Comparison of ENCODE assay signal across 11 mouse cellular contexts in genomic region chr10:94449676-94450075, GRCm38 (mm10).
DNase-seq lines count a peak whose midpoint lies in the region; ATAC-seq and TF ChIP-seq lines count a peak whose summit lies in the region.
"Had no signal": no experiment of that assay in that cellular context is flagged by ENCODE, and none has a peak within 500 bp of the region (broad histone marks: within the 10 kb centered on the region; RNA-seq: fewer than 3 reads in every experiment).

No protein-coding gene starts in this region.

- 0 out of 2 replicates have a peak overlapping the region, but pooled peaks have one; percentile 17 for H3K4me2 ChIP-seq in heart, embryonic 14.5 days (ENCODE audit: low read length)
- no peak overlapping the region for H3K4me2 ChIP-seq in heart, embryonic 11.5 days
- H3K4me2 ChIP-seq: forebrain, embryonic 13.5 days; heart, embryonic 13.5 days; limb, embryonic 15.5 days had no signal

- ATAC-seq in heart, embryonic 14.5 days (ENCODE audit: insufficient number of reproducible peaks, insufficient read depth, low FRiP score, low read depth) = no peak
- no peak for ATAC-seq in heart, embryonic 11.5 days (replicated peaks; ENCODE audit: insufficient number of reproducible peaks, low FRiP score, low TSS enrichment)
- ATAC-seq in inflammation-experienced regulatory T-cells, adult 6 months = no peak
- ATAC-seq: forebrain, embryonic 13.5 days had no signal

- H3K27ac ChIP-seq in heart, embryonic 14.5 days (replicated peaks in 1 of 2; ENCODE audit: control insufficient read depth in 1 of 2, insufficient read depth in 1 of 2, low read depth in 2 of 2, low read length in 2 of 2) = no peak overlapping the region
- no peak overlapping the region for H3K27ac ChIP-seq in heart, embryonic 11.5 days (ENCODE audit: low read depth, low read length)
- no peak overlapping the region for H3K27ac ChIP-seq in MEL (ENCODE audit: control insufficient read depth, low read depth, low read length)
- H3K27ac ChIP-seq: forebrain, embryonic 13.5 days; heart, embryonic 13.5 days; limb, embryonic 15.5 days had no signal

- H3K36me3 ChIP-seq in heart, embryonic 14.5 days (ENCODE audit: control insufficient read depth, insufficient read depth, low read length) = no peaks in the 10 kb centered on the region
- H3K36me3 ChIP-seq in heart, embryonic 11.5 days (ENCODE audit: control insufficient read depth, insufficient read depth, low read length) = no peaks in the 10 kb centered on the region
- no peaks in the 10 kb centered on the region for H3K36me3 ChIP-seq in MEL (ENCODE audit: control insufficient read depth in 1 of 2, insufficient read depth in 2 of 2, low read length in 2 of 2)
- H3K36me3 ChIP-seq: heart, embryonic 13.5 days; limb, embryonic 15.5 days had no signal

- no peaks in the 10 kb centered on the region for H3K79me2 ChIP-seq in MEL (ENCODE audit: control insufficient read depth, insufficient read depth, low read length, poor library complexity)

- H3K27me3 ChIP-seq in heart, embryonic 14.5 days (ENCODE audit: control insufficient read depth, insufficient read depth, low read length) = no peaks in the 10 kb centered on the region
- H3K27me3 ChIP-seq in heart, embryonic 11.5 days (ENCODE audit: control insufficient read depth, insufficient read depth, low read length) = no peaks in the 10 kb centered on the region
- H3K27me3 ChIP-seq in MEL (ENCODE audit: control insufficient read depth in 1 of 2, insufficient read depth in 2 of 2, low read length in 2 of 2) = no peaks in the 10 kb centered on the region; a peak in 1 of 4 replicates
- H3K27me3 ChIP-seq: heart, embryonic 13.5 days; limb, embryonic 15.5 days had no signal

- no peaks in the 10 kb centered on the region for H3K9me3 ChIP-seq in heart, embryonic 14.5 days (ENCODE audit: control insufficient read depth, low read length)
- H3K9me3 ChIP-seq in heart, embryonic 11.5 days (replicated peaks; ENCODE audit: control insufficient read depth, low read length) = no peaks in the 10 kb centered on the region
- H3K9me3 ChIP-seq in MEL (replicated peaks; ENCODE audit: insufficient read depth, low read length) = no peaks in the 10 kb centered on the region
- H3K9me3 ChIP-seq: forebrain, embryonic 13.5 days; heart, embryonic 13.5 days; limb, embryonic 15.5 days had no signal

- peaks cover 2 to 3% of the 10 kb centered on the region in 2 experiments; a peak in 2 of 4 replicates for H3K4me1 ChIP-seq in heart, embryonic 14.5 days (ENCODE audit: control insufficient read depth in 2 of 2, insufficient read depth in 2 of 2, low read length in 2 of 2)
- 0 out of 2 replicates have a peak, but pooled peaks cover 3% of the 10 kb centered on the region for H3K4me1 ChIP-seq in heart, embryonic 11.5 days (ENCODE audit: control insufficient read depth, insufficient read depth, low read length)
- H3K4me1 ChIP-seq in MEL (ENCODE audit: control insufficient read depth in 1 of 2, insufficient read depth in 2 of 2, low read length in 2 of 2) = peaks cover 3% of the 10 kb centered on the region in 2 experiments; a peak in 1 of 4 replicates
- H3K4me1 ChIP-seq: forebrain, embryonic 13.5 days had no signal

- no peak for TF ChIP-seq POLR2A in MEL (IDR thresholded peaks at IDR 0.05; ENCODE audit: control insufficient read depth in 1 of 2, insufficient read depth in 1 of 2, low read depth in 1 of 2, low read length in 2 of 2, poor library complexity in 1 of 2)

- TF ChIP-seq CTCF in MEL (IDR thresholded peaks at IDR 0.05 in 2 of 3, conservative IDR thresholded peaks at IDR 0.05 in 1 of 3; ENCODE audit: control insufficient read depth in 1 of 3, insufficient read depth in 1 of 3, low read depth in 2 of 3, low read length in 3 of 3, poor library complexity in 1 of 3, severe bottlenecking in 1 of 3) = no peak

- WGBS in heart, embryonic 14.5 days = 31% methylated on average over 3 of the region's 3 CpGs
- WGBS in heart, embryonic 11.5 days (ENCODE audit: insufficient replicate concordance) = 48% methylated on average over 3 of the region's 3 CpGs

- no peak for TF ChIP-seq RAD21 in MEL (IDR thresholded peaks at IDR 0.05; ENCODE audit: low read depth, low read length)

- intact Hi-C loops in left cerebral cortex, postnatal 4 days (cut with DNase I) = no loop called here
- intact Hi-C loops in left cerebral cortex, postnatal 36 days (cut with DNase I) = no loop called here

- H3K9ac ChIP-seq in heart, embryonic 14.5 days (ENCODE audit: low read length) = no peak overlapping the region
- no peak overlapping the region for H3K9ac ChIP-seq in heart, embryonic 11.5 days (ENCODE audit: low read depth, low read length)
- H3K9ac ChIP-seq in MEL (ENCODE audit: control insufficient read depth, low read depth, low read length, poor library complexity, severe bottlenecking) = no peak overlapping the region
- H3K9ac ChIP-seq: forebrain, embryonic 13.5 days; heart, embryonic 13.5 days; limb, embryonic 15.5 days had no signal

- H3K4me3 ChIP-seq in heart, embryonic 14.5 days (ENCODE audit: control insufficient read depth in 1 of 2, insufficient read depth in 1 of 2, low read depth in 1 of 2, low read length in 2 of 2) = no peak overlapping the region
- H3K4me3 ChIP-seq in heart, embryonic 11.5 days (ENCODE audit: low read depth, low read length) = no peak overlapping the region
- no peak overlapping the region for H3K4me3 ChIP-seq in MEL (ENCODE audit: control insufficient read depth in 1 of 2, insufficient read depth in 1 of 2, low read depth in 2 of 2, low read length in 2 of 2)
- H3K4me3 ChIP-seq: forebrain, embryonic 13.5 days; heart, embryonic 13.5 days; limb, embryonic 15.5 days had no signal

- DNase-seq in left cerebral cortex, postnatal 4 days = peak; percentile 38
- DNase-seq in left cerebral cortex, postnatal 36 days (ENCODE audit: low spot score in 2 of 2) = no peak
- DNase-seq in MEL (ENCODE audit: low read depth, low spot score) (peak; percentile 5), NIH3T3 (ENCODE audit: low read depth) (peak; percentile 54)
- DNase-seq: midbrain, embryonic 14.5 days had no signal

- TF ChIP-seq EP300 in MEL (IDR thresholded peaks at IDR 0.05; ENCODE audit: low read depth in 1 of 2, low read length in 2 of 2) = no peak

TF ChIP-seq in MEL, 35 proteins besides CTCF, POLR2A, EP300 and RAD21:
- TF ChIP-seq ZC3H11A (IDR thresholded peaks at IDR 0.05; ENCODE audit: low read depth, low read length) (no peak), MAZ (IDR thresholded peaks at IDR 0.05; ENCODE audit: low read depth, low read length) (no peak), TCF12 (IDR thresholded peaks at IDR 0.05; ENCODE audit: low read depth, low read length) (no peak), ZMIZ1 (IDR thresholded peaks at IDR 0.05; ENCODE audit: low read depth, low read length) (no peak), CHD1 (IDR thresholded peaks at IDR 0.05; ENCODE audit: low read depth, low read length) (no peak), CHD2 (IDR thresholded peaks at IDR 0.05; ENCODE audit: low read length) (no peak)

Comparison
In these comparisons a context has a peak if more than half of its experiments do, and no peak if none do; other contexts are left out.
1. DNase-seq: peak in left cerebral cortex, postnatal 4 days (single experiment), MEL (single experiment) and NIH3T3 (single experiment); none in left cerebral cortex, postnatal 36 days (0 of 2).